Mouse (Mus musculus) WW6 (cell line): ENCODE measurements at regions not wholly inside any gene's neighbourhood (a gene's known extent, or its start where the extent isn't known, plus 50 kb on each side); places are given as distances from the start of the nearest gene placed in this dataset.

Experiments used
- DNase-seq: peaks from one replicate; pipeline ENCODE4 v3.0.0-alpha.2; 2013; ENCODE audit warnings: low read depth, low spot score

GRCm38 (mm10) chr4:153019211-153019610 is 463.4 kb downstream of the Ajap1 start:
- no peak for DNase-seq

- DNase-seq, result no peak
These were observed 464.3 kb downstream of the Ajap1 start for GRCm38 (mm10) chr4:153018138-153018921.

DNA sequence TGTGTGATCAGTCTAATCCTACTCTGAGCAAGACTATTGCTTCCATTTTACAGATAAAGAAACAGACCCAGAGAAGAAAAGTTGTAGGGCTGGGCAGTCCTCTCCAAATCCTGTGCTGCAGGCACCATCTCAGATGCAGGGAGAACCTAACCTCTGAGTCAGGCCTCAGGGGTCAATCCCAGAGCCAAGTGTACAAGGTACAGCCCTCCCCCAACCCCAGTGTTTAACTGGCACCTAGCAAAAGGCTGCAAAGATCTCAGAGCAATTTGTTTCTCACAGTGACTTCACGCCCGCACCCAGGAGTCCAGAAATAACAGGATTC is 464.8 kb downstream of the Ajap1 start:
- DNase-seq, result no peak

- no peak for DNase-seq
These were observed 479.3 kb downstream of the Ajap1 start for GRCm38 (mm10) chr4:153003338-153003737.

GRCm38 (mm10) chr4:153002516-153002915 is 480.1 kb downstream of the Ajap1 start:
- DNase-seq, result no peak

DNA sequence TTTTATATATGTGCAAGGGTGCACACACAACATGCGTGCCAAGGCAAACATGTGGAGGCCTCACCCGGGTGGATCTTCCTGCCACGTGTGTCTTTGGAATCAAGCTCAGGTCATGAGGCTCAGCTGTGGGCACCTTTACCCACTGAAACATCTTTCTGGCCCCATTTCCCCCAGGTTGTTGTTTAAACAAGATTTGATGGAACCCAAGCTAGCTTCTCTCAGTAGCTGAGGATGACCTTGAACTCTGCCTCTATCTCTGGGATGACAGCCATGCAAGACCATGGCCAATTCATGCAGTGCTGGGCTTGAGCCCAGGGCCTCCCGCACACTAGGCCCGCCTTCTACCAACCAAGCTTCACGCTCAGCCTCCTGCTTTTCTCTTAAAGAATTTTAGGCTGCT is 480.9 kb downstream of the Ajap1 start:
- no peak for DNase-seq

- DNase-seq, result no peak
These were observed 483.1 kb downstream of the Ajap1 start for GRCm38 (mm10) chr4:152999526-152999925.

DNA sequence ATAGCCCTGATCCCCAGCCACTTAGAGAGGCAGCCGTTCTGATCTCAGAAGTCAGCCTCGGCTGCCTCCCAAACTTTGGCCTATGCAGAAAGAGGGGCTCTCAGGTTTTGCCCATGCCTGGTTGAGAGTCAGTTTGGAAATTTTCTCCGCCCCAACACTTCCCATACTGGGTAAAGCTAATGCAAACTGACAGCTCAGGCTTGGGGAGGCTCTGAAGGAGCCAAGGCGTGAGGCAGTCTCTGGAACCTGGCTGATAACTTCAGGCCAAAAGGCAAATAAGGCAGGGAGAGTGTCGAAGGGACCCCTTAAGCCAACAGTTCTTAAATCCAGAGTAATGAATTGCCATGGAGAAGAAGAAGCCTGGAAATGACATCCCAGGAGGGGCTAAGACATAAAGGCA is 485.4 kb downstream of the Ajap1 start:
- DNase-seq, result no peak

DNA sequence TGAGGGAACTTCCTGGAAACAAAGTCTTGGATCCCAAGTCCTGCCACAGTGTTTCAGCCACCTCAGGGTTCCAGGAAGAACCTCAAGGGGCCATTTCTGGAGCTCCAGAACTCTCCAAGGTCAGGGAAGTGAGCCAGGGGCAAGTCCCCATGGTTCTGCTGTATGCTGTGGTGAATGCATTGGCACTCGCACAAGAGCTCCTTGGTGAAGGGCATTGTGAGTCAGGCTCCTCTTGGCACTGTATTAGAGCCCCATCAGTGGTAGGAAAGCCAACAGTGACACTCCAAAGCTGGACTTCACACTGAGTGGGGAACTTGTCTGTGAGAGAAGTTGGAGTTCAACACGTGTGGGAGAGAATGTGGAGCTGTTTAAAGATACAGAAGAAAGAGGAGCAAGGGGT is 486.0 kb downstream of the Ajap1 start:
- DNase-seq, result no peak

- no peak for DNase-seq
These were observed 487.5 kb downstream of the Ajap1 start for GRCm38 (mm10) chr4:152995052-152995595.

GRCm38 (mm10) chr4:152994206-152994605 is 488.4 kb downstream of the Ajap1 start:
- DNase-seq, result no peak

- DNase-seq, result no peak
These were observed 492.3 kb downstream of the Ajap1 start for GRCm38 (mm10) chr4:152990266-152990665.

DNA sequence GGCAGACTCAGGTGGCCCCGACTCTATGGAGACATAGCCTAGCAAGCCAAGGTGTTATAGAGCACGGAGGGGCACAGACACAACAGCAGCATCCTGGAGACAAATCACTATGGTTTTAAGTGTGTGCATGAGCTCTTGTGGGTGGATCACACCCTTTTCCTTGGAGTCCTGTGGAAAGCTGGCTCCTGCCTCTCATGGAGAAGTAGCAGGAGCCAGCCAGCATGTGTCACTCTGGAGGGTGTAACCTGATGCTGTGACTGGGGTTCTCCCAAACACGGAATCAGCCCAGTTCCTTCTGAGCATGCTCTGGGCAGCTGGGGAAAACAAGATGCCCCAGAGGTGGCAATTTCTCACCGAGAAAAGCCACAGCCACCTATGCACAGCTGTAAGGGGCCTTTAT is 494.9 kb downstream of the Ajap1 start:
- no peak for DNase-seq

DNA sequence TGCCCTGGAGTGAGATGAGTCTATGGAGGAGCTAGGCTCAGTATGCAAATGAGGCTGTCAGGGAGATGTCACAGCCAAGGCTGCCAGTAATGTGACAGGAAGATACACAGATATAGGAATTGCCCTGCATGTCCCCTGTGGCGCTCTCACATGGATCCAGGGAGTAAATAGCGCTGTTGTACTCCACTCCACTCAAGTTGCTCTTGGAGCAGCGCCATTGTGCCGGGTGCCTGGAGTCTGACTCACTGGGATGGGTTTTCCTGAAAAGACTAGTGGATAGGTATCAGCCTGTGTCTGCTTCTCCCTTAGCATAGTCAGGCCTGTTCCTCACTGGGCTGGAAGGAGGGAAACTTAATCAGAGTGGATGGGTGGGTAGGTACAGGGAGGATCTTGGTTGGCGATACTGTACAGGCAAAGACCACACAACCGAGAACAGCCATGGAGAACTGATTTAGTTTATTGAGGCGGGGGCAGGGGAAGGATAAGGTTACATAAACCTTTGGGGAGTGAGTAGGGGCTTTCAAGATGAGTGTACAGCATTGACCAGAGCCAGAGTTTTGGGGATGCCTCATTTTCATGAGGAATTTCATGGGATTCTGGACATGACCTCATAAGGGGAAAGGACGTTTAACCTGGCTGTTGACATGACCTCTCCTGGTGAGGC is 497.5 kb upstream of the Kcnab2 start:
- DNase-seq, result no peak

DNA sequence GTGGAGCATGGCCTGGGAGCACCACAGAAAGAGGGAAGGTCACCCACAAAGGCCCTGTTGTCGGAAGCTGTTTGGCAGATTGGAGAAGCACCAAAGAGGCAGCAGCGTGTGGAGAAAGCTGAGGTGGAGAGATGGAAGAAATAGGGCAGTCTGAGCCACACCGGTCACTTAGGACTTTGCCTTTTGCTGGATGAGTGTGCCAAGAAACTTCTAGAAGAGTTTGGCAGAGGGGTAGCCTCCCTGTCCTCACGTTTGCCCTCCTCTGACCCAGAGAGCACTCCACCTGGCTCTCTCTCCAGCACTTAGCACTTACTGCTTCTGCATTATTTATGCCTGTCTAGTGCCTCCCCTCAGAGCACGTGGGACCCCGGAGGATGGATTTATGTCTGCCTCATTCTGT is 485.3 kb upstream of the Kcnab2 start:
- no peak for DNase-seq

DNA sequence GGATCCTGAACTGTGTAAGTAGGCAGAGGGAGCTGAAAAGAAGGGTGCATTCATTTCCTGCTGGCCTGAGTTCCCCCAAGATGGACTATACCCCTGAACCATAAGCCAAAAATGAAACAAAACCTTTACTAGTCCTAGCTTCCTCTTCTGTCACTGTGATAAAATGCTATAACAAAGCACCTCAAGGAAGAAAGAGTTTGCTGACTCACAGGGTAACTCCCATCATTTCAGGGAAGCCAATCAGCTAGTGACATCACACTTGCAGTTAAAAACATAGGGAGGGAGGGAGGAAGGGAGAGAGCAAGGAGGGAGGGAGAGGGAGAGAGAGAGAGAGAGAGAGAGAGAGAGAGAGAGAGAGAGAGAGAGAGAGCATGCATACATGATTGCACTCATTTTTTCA is 484.5 kb upstream of the Kcnab2 start:
- no peak for DNase-seq

- DNase-seq, result no peak
These were observed 484.0 kb upstream of the Kcnab2 start for GRCm38 (mm10) chr4:152961677-152962076.

- no peak for DNase-seq
These were observed 482.1 kb upstream of the Kcnab2 start for GRCm38 (mm10) chr4:152959627-152960230.

GRCm38 (mm10) chr4:152953237-152953974 is 475.7 kb upstream of the Kcnab2 start:
- no peak for DNase-seq

GRCm38 (mm10) chr4:152948956-152949355 is 471.3 kb upstream of the Kcnab2 start:
- no peak for DNase-seq

- no peak for DNase-seq
These were observed 463.5 kb upstream of the Kcnab2 start for GRCm38 (mm10) chr4:152941159-152941558.

GRCm38 (mm10) chr4:152936614-152937013 is 458.9 kb upstream of the Kcnab2 start:
- no peak for DNase-seq
